Mouse (Mus musculus) forebrain, embryonic 14.5 days (tissue): Measurements from ENCODE around the gene Kif19a. TPM values are rescaled to one million over a fixed set of nuclear protein-coding genes. Genes with fewer than 3 reads are reported as not detected.
A peak's percentile ranks its signal among the peaks of the same experiment; 100 is the strongest.

ENCODE experiments used
- ATAC-seq: fragments of 200-750 bp; cut with Nextera tagmentation; 2 replicates; pipeline ENCODE4 v1.8.0; 2017; ENCODE audit warnings: mild to moderate bottlenecking, moderate library complexity
- DNase-seq: peaks from one replicate; pipeline ENCODE4 v3.0.0-alpha.2; 2015; ENCODE audit warnings: low spot score
- H3K27ac ChIP-seq: fragments of 300-500 bp; sonication (generic); 2 replicates; pipeline ENCODE4 v1.5.1; 2014; ENCODE audit warnings: low read depth, mild to moderate bottlenecking, control low read depth, low read length, moderate library complexity
- H3K27me3 ChIP-seq: fragments of 300-500 bp; sonication (generic); replicated peaks from 2 replicates; pipeline ENCODE4 v1.6.1; 2014; ENCODE audit warnings: low read length, control low read depth, mixed read lengths; ENCODE audit not compliant: control insufficient read depth, insufficient read depth
- H3K36me3 ChIP-seq: fragments of 300-500 bp; sonication (generic); 2 replicates; pipeline ENCODE4 v1.6.1; 2014; ENCODE audit warnings: low read length, control low read depth; ENCODE audit not compliant: control insufficient read depth, insufficient read depth
- H3K4me1 ChIP-seq: fragments of 300-500 bp; sonication (generic); 2 replicates; pipeline ENCODE4 v1.6.1; 2014; ENCODE audit warnings: antibody characterized with exemption, low read length, control low read depth; ENCODE audit not compliant: control insufficient read depth, insufficient read depth
- H3K4me2 ChIP-seq: fragments of 300-500 bp; sonication (generic); 2 replicates; pipeline ENCODE4 v1.6.1; 2014; ENCODE audit warnings: mild to moderate bottlenecking, control low read depth, low read length
- H3K4me3 ChIP-seq: fragments of 300-500 bp; sonication (generic); 2 replicates; pipeline ENCODE4 v1.5.1; 2014; ENCODE audit warnings: low read depth, low read length, control low read depth
- H3K9ac ChIP-seq: fragments of 300-500 bp; sonication (generic); 2 replicates; pipeline ENCODE4 v1.6.1; 2014; ENCODE audit warnings: mild to moderate bottlenecking, low read length, control low read depth, moderate library complexity
- H3K9me3 ChIP-seq: fragments of 300-500 bp; sonication (generic); replicated peaks from 2 replicates; pipeline ENCODE4 v1.6.1; 2016; ENCODE audit warnings: low read length, control low read depth, mixed read lengths; ENCODE audit not compliant: control insufficient read depth
- whole genome bisulfite sequencing: fragments of 180-500 bp; shearing (Covaris S2); extraction: QIAGEN DNeasy Blood & Tissue Kit; methylation state at CpG from one replicate; pipeline ENCODE4 v1.1.7; 2014; 5-methylcytosine and 5-hydroxymethylcytosine counted together
- polyA plus RNA-seq: library from polyadenylated mRNA; unstranded; fragments of >200 nt; fragmentation: Nextera tagmentation; extraction: Ambion mirVana; gene quantifications from 2 replicates; pipeline ENCODE4 v1.2.1, GENCODE M21; 2014

Kif19a gene
- polyA plus RNA-seq, 1 experiment from 2014 or later = 0.34 TPM

DNA sequence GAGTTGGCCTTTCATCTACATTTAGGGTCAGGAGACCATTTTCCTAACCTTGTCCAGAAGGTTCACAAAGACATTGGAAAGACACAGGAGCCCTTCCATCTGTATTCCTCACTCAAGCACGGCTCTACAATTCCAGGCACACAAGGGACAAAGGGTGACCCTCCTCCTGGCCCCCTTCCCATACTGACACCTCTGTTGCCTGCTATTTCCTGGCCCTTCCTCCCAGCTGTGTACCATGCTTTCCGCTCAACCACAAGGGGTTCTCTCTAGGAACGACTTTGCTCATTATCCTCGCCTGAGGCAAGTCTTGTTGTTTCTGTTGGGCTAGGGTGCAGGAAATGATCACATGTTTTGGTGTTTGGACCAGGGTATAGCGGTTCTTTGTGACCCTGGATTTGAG, 36.9 kb upstream of the Kif19a start:
- H3K9me3 ChIP-seq = no peaks in the 10 kb centered on the region
- WGBS = 44% methylated on average over 5 of the region's 5 CpGs
- DNase-seq (no peak), ATAC-seq (no peak)
- peaks cover 5% of the 10 kb centered on the region for H3K4me1 ChIP-seq
- no peak overlapping the region for H3K9ac ChIP-seq
- H3K27ac ChIP-seq = no peak overlapping the region
- H3K36me3 ChIP-seq = no peaks in the 10 kb centered on the region
- H3K4me2 ChIP-seq = no peak overlapping the region
- no peaks in the 10 kb centered on the region for H3K27me3 ChIP-seq
- H3K4me3 ChIP-seq = no peak overlapping the region

DNA sequence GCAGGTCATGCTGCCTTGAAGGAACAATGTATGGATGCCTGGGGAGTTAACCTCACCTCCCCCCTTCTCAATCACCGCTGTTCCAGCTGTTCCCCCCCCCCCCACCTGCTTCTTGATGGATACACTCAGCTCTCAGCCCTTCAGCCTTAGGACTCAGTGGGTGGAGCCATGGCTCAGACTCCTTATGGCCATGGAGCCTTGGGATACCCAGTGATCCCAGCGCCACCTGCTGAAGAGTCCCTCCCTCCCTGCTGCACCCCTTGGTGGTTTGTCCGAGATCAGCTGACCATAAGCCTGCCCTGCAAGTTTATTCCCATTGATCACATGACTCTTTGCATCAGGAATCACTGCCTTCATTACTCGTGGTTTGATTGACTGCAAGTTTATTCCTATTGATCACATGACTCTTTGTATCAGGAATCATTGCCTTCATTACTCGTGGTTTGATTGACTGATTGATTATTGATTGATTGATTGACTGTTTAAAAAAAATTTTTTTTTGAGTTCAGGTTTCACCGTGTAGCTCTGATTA, 35.3 kb upstream of the Kif19a start:
- DNase-seq (no peak), ATAC-seq (no peak)
- WGBS = 54% methylated on average over 6 of the region's 6 CpGs
- Histone ChIP-seq H3K36me3 (no peaks in the 10 kb centered on the region), H3K27me3 (no peaks in the 10 kb centered on the region), H3K9ac (no peak overlapping the region), H3K4me2 (no peak overlapping the region), H3K27ac (no peak overlapping the region), H3K4me1 (peaks cover 5% of the 10 kb centered on the region), H3K9me3 (no peaks in the 10 kb centered on the region), H3K4me3 (no peak overlapping the region)

DNA sequence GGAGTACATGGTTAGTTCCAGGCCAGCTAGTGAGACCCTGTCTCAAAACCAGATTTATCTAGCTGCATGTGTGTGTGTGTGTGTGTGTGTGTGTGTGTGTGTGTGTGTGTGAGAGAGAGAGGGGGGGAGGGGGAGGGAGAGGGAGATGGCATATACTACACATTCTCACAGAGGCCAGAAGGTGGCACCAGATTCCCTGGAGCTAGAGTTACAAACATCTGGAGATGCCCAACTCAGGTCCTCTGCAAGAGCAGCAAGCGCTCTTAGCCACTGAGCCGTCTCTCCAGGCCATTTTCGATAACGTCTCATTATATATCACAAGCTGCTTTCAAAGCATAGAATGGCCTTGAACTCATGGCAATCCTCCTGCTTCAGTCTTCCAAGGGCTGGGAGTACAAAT, 33.5 kb upstream of the Kif19a start:
- no peak overlapping the region for H3K4me3 ChIP-seq
- no peak overlapping the region for H3K4me2 ChIP-seq
- H3K4me1 ChIP-seq = peaks cover 5% of the 10 kb centered on the region
- H3K27ac ChIP-seq = no peak overlapping the region
- H3K9ac ChIP-seq = no peak overlapping the region
- no peaks in the 10 kb centered on the region for H3K27me3 ChIP-seq
- WGBS = 84% methylated on average over 4 of the region's 4 CpGs
- ATAC-seq (no peak), DNase-seq (no peak)
- H3K36me3 ChIP-seq = no peaks in the 10 kb centered on the region
- no peaks in the 10 kb centered on the region for H3K9me3 ChIP-seq

DNA sequence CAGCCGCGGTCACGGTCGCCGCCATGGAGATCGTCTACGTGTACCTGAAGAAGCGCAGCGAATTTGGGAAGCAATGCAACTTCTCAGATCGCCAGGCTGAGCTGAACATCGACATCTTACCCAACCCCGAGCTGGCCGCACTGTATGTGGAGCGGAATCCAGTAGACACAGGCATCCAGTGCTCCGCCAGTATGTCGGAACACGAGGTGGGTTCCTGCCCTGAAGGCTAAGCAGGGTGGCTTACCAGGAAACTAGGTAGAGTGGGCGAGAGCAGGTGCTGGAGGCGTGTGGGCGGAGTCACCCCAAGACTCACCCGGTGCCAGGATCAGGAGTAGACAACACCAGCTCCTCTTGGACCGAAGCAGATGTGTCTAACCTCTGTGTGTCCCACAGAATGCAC, 32.3 kb upstream of the Kif19a start:
- ATAC-seq (no peak), DNase-seq (no peak)
- no peak overlapping the region for H3K4me3 ChIP-seq
- H3K4me2 ChIP-seq = no peak overlapping the region
- no peaks in the 10 kb centered on the region for H3K36me3 ChIP-seq
- no peaks in the 10 kb centered on the region for H3K9me3 ChIP-seq
- WGBS = 83% methylated on average over 22 of the region's 22 CpGs
- no peaks in the 10 kb centered on the region for H3K4me1 ChIP-seq
- H3K27me3 ChIP-seq = no peaks in the 10 kb centered on the region
- H3K9ac ChIP-seq = no peak overlapping the region
- H3K27ac ChIP-seq = no peak overlapping the region

DNA sequence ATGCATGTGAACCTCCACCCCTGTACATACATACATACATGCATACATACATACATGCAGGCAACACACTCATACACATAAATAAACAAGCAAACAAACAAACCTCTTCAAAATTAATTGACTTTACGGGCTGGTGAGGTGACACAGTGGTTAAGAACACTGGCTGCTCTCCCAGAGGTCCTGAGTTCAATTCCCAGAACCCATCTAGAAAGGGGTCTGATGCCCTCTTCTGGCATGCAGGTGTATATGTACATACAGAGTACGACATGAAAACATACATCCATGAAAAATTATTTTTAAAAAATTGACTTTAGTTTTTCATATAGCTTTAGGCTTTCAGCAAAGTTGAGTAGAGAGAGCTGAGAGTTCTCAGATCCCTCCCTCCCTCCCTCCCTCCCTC, 29.1 kb upstream of the Kif19a start:
- H3K36me3 ChIP-seq = no peaks in the 10 kb centered on the region
- no peak overlapping the region for H3K27ac ChIP-seq
- no peak overlapping the region for H3K9ac ChIP-seq
- no peaks in the 10 kb centered on the region for H3K9me3 ChIP-seq
- no peaks in the 10 kb centered on the region for H3K27me3 ChIP-seq
- no peak overlapping the region for H3K4me2 ChIP-seq
- DNase-seq (no peak), ATAC-seq (no peak)
- no peak overlapping the region for H3K4me3 ChIP-seq
- no peaks in the 10 kb centered on the region for H3K4me1 ChIP-seq
- WGBS = 86% methylated on average over 2 of the region's 2 CpGs

DNA sequence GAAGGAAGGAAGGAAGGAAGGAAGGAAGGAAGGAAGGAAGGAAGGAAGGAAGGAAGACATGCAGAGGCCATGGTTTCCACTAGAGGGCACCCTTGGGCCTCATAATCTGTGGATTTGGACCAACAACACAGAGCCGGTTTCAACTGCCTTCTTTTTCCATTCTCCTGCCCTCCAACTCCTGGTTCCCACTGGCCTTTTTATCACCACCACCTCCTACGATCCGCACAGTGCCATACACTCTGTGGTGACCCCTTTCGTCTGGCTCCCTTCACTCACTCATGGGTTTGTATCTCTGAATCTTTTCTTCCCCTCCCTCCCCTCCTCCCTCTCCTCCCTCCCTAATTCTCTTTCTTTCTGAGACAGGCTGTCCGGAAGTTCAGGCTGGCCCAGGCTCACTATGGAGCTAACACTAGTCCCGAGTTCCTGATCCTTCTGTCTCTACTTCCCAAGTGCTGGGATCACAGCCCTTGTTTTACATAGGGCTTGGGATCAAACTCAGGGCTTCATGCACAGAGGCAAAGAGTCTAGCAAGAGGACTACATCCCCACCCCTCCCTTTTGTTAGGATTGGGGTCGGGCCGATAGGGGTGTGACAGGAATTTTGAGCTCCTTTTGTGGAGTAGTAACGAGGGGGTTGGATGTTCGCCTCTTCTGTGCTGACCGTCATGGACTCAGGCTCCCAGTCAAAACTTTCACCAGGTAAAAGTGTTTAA, 28.1 kb upstream of the Kif19a start:
- Histone ChIP-seq H3K27ac (0 out of 2 replicates have a peak overlapping the region, but pooled peaks have one; percentile 2), H3K4me3 (no peak overlapping the region)

DNA sequence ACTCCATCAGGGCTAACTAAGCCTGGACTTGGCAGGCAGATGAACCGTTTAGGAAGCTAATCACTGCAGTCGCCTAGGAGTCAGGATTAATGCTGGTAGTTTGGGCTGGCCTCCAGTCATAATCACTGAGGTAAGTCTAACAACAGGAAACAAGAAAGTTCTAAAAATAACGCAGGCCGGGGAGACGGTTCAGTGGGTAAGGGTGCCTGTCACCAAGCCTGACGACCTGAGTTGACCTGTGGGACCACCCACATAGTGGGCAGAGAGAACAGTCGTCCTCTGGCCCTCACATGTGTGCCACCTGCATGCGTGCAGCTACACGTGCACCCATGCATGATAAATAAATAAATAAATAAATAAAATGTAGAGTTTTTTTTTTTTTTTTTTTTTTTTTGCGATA, 24.6 kb upstream of the Kif19a start:
- DNase-seq = peak; percentile 11
- H3K9ac ChIP-seq = no peak overlapping the region
- no peaks in the 10 kb centered on the region for H3K9me3 ChIP-seq
- H3K4me2 ChIP-seq = no peak overlapping the region
- H3K27ac ChIP-seq = no peak overlapping the region
- H3K4me3 ChIP-seq = no peak overlapping the region
- no peaks in the 10 kb centered on the region for H3K36me3 ChIP-seq
- H3K27me3 ChIP-seq = no peaks in the 10 kb centered on the region
- ATAC-seq = no peak
- H3K4me1 ChIP-seq = 0 out of 2 replicates have a peak, but pooled peaks cover 3% of the 10 kb centered on the region
- 45% methylated on average over 10 of the region's 10 CpGs for WGBS

More for the DNA sequence above, 28.1 kb upstream of the Kif19a start:
- Histone ChIP-seq H3K9me3 (no peaks in the 10 kb centered on the region), H3K4me1 (0 out of 2 replicates have a peak, but pooled peaks cover 3% of the 10 kb centered on the region), H3K9ac (0 out of 2 replicates have a peak overlapping the region, but pooled peaks have one; percentile 17), H3K36me3 (no peaks in the 10 kb centered on the region), H3K4me2 (peak overlapping the region; percentile 14; the same call in 1 of the 2 replicates), H3K27me3 (no peaks in the 10 kb centered on the region)
- DNase-seq (peak; percentile 82), ATAC-seq (peak; percentile 73)
- WGBS = 13% methylated on average over 11 of the region's 11 CpGs

DNA sequence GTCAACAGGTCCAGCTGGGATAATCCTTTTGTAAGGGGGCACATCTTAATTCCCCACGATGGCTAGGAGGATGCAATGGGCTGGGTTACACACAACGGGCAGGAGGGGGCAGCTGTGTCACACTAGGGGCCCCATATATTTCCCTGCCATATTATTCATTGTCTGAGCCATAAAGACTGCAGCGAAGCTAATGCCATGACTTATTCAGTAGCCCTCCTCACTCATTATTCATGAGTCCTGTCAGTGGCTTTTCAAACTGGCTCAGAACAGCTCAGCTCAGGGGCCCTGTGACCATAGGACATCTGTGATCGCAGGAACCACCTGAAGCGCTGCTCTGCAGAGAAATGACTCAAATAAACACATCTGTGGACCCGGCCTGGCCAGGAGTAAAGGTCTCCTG, 23.7 kb upstream of the Kif19a start:
- Histone ChIP-seq H3K4me3 (no peak overlapping the region), H3K27me3 (no peaks in the 10 kb centered on the region), H3K36me3 (no peaks in the 10 kb centered on the region), H3K9me3 (no peaks in the 10 kb centered on the region), H3K4me1 (0 out of 2 replicates have a peak, but pooled peaks cover 3% of the 10 kb centered on the region), H3K27ac (no peak overlapping the region), H3K4me2 (no peak overlapping the region), H3K9ac (no peak overlapping the region)
- DNase-seq = peak; percentile 24
- ATAC-seq = no peak
- WGBS = 19% methylated on average over 6 of the region's 6 CpGs

DNA sequence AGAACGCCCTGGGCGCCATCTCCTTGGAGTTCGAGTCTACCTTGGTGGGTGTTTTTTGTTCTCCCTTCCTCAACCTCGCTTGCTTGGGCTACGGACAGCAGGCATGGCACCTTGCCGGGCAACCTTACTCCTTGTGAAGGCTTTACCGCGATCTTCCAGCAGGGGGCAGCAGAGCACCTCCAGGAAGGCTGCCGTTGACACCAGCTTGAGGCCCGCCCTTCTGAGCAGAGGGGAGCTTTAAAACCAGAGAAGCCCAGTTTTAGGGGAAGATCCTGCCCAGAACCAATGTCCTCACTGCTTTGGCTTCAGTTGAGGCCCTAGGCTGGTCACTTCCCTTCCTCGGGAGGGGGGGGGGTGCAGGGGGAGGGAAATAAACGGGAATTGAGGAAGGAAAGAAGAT, 20.1 kb upstream of the Kif19a start:
- Histone ChIP-seq H3K27me3 (no peaks in the 10 kb centered on the region), H3K27ac (no peak overlapping the region), H3K4me3 (no peak overlapping the region), H3K4me1 (0 out of 2 replicates have a peak, but pooled peaks cover 3% of the 10 kb centered on the region), H3K4me2 (peak overlapping the region; percentile 45), H3K36me3 (no peaks in the 10 kb centered on the region), H3K9ac (no peak overlapping the region), H3K9me3 (no peaks in the 10 kb centered on the region)
- ATAC-seq (peak; percentile 85), DNase-seq (peak; percentile 93)
- WGBS = 1% methylated on average over 12 of the region's 12 CpGs
